ENCODE assay signal across 9 mouse cellular contexts in the genomic region with DNA sequence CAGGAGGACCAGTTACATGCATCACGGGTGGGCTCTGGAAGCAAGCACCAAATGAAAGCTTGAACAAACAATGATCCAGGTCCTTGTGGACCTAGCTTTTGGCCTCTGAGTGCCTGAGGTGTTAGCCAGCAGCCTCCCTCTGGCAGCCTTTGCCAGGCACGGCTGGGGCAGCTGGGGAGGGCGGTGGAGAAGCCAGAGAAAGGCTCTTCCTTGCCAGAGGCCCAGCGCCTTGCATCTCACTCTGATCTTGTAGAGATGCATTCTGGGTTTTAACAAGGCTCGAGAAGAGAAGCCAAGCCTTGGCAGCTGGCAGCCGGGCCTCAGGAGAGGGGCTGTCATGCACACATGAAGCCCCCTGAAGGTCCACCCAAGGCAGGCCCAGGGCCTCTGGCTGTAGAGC. TPM values are rescaled to one million over a fixed set of nuclear protein-coding genes. Genes with fewer than 3 reads are reported as not detected.
DNase-seq lines count a peak whose midpoint lies in the region.
"Had no signal": no experiment of that assay in that cellular context is flagged by ENCODE, and none has a peak within 500 bp of the region (broad histone marks: within the 10 kb centered on the region; RNA-seq: fewer than 3 reads in every experiment).

No protein-coding gene starts in this region.

- H3K27me3 ChIP-seq in limb, embryonic 10.5 days (ENCODE audit: low read depth, poor library complexity, severe bottlenecking), result peaks cover 97% of the 10 kb centered on the region

- H3K9me3 ChIP-seq in limb, embryonic 10.5 days (replicated peaks), result no peaks in the 10 kb centered on the region
- H3K9me3 ChIP-seq: lung, embryonic 15.5 days had no signal

- H3K4me1 ChIP-seq in limb, embryonic 10.5 days, result peaks cover 88% of the 10 kb centered on the region

- WGBS in limb, embryonic 10.5 days, result 84% methylated on average over 6 of the region's 6 CpGs

- H3K4me3 ChIP-seq in limb, embryonic 10.5 days, result no peak overlapping the region
- H3K4me3 ChIP-seq: lung, embryonic 15.5 days had no signal

- peak; percentile 41 for DNase-seq in adrenal gland, postnatal 14 days
- no peak for DNase-seq in adrenal gland, adult (ENCODE audit: inconsistent age in 2 of 2, low spot score in 1 of 2)
- DNase-seq in right cerebral cortex, postnatal 10 days (ENCODE audit: low spot score in 2 of 2), result peak; percentile 71 to 74
- DNase-seq in right cerebral cortex, postnatal 36 days (ENCODE audit: low spot score in 2 of 2), result no peak
- DNase-seq in limb, embryonic 10.5 days (ENCODE audit: low spot score), result no peak
- peak; percentile 22 for DNase-seq in skeletal muscle tissue, adult 2 months (ENCODE audit: low read depth, low spot score)
- DNase-seq in layer of hippocampus, postnatal 14 days (ENCODE audit: low spot score in 2 of 2), result no peak
- no peak for DNase-seq in ovary, postnatal 10 days (ENCODE audit: low spot score)

- peak overlapping the region; percentile 79; the same call in 1 of the 2 replicates for H3K27ac ChIP-seq in limb, embryonic 10.5 days
- H3K27ac ChIP-seq: lung, embryonic 15.5 days had no signal

- H3K36me3 ChIP-seq in limb, embryonic 10.5 days, result no peaks in the 10 kb centered on the region
- H3K36me3 ChIP-seq: lung, embryonic 15.5 days had no signal

RNA-seq across cellular contexts. Expression of gene Flrt1, which starts 34.8 kb away (rescaled TPM):
- 1.2 and 1.5 TPM in 2 replicates for total RNA-seq in adrenal gland, postnatal 14 days (2021)
- polyA plus RNA-seq in limb, embryonic 10.5 days (2016; fragmentation: Nextera tagmentation; extraction: Ambion mirVana), result 0.54 and 1.6 TPM in 2 replicates
- total RNA-seq in layer of hippocampus, postnatal 14 days (2021), result 10 to 100 TPM; 21.8 to 22.6 TPM

Comparison
In these comparisons a context has a peak if more than half of its experiments do, and no peak if none do; other contexts are left out.
1. DNase-seq: peak in adrenal gland, postnatal 14 days (single experiment), right cerebral cortex, postnatal 10 days (2 of 2) and skeletal muscle tissue, adult 2 months (single experiment); none in adrenal gland, adult (0 of 2), right cerebral cortex, postnatal 36 days (0 of 2), limb, embryonic 10.5 days (single experiment), layer of hippocampus, postnatal 14 days (0 of 2) and ovary, postnatal 10 days (single experiment).